Mouse (Mus musculus): ENCODE measurements around the gene Vmn1r19. TPM values are rescaled to one million over a fixed set of nuclear protein-coding genes. Genes with fewer than 3 reads are reported as not detected.
"Not testable (repeated sequence)": the region's sequence is repeated elsewhere in the genome, so short reads cannot be mapped to it uniquely, and the experiment has no call there.

Vmn1r19 gene
- polyA plus RNA-seq (2015; fragmentation: Nextera tagmentation; extraction: Ambion mirVana): not detected in 2 replicates

DNA sequence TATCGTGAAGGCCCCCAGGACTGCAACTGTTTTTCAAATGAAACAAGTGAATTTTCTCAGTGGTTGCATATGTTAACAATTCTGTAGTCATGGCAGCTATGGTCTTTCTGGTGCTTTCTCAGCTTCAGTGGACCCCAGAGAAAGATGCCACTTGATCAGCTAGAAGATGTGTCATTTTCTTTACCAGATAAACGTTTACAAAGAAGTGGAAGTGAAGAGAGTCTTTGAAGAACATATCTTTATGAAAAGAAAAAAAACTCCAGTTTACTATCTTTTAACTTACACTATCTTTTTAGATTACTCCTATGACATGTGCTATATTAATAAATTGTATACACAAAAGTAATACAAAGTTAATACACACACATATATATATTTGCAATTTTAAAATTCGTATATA lies at the start of gene Vmn1r19:
Gene Vmn1r19 (plus strand): TSS at position 301 of the 400 bp plus-strand sequence.
- not testable (repeated sequence) for H3K9me3 ChIP-seq (ENCODE audit: control insufficient read depth); H3K27ac ChIP-seq (ENCODE audit: low read depth, low read length); H3K4me1 ChIP-seq (replicated peaks; ENCODE audit: control insufficient read depth, insufficient read depth, low read length); H3K4me2 ChIP-seq (replicated peaks; ENCODE audit: low read depth); ATAC-seq; H3K4me3 ChIP-seq (ENCODE audit: low read depth, low read length); H3K27me3 ChIP-seq (replicated peaks; ENCODE audit: control insufficient read depth, insufficient read depth, low read length); H3K9ac ChIP-seq (ENCODE audit: low read depth, low read length); H3K36me3 ChIP-seq (ENCODE audit: control insufficient read depth, insufficient read depth)
- WGBS: 53% methylated on average over 3 of the region's 3 CpGs

DNA sequence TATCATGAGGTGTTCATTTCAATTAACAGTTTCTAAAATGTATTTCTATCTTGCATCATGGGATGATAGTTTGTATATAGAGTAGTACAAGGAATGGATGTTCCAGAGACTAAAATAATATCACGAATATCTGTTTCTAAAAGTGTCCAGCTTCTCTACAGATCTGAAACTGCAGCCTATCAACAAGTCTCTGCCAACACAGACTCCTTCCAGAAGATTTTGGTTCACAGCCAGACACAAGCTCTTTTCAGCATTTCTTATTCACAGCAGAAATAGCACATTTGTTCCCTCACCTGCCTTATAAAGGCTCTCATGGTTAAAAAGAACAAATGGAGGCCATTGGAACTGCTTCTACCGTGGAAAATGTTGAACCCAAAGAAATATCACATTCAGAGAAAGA lies 46.7 kb upstream of the Vmn1r19 start:
- no peaks in the 10 kb centered on the region for H3K27me3 ChIP-seq (replicated peaks; ENCODE audit: control insufficient read depth, insufficient read depth, low read length)
- WGBS: 70% methylated on average over 2 of the region's 2 CpGs
- H3K27ac ChIP-seq (ENCODE audit: low read depth, low read length): no peak overlapping the region
- no peak overlapping the region for H3K4me3 ChIP-seq (ENCODE audit: low read depth, low read length)
- ATAC-seq: no peak
- H3K36me3 ChIP-seq (ENCODE audit: control insufficient read depth, insufficient read depth): no peaks in the 10 kb centered on the region
- H3K4me2 ChIP-seq (replicated peaks; ENCODE audit: low read depth): no peak overlapping the region
- no peak overlapping the region for H3K9ac ChIP-seq (ENCODE audit: low read depth, low read length)
- H3K9me3 ChIP-seq (ENCODE audit: control insufficient read depth): no peaks in the 10 kb centered on the region
- H3K4me1 ChIP-seq (replicated peaks; ENCODE audit: control insufficient read depth, insufficient read depth, low read length): no peaks in the 10 kb centered on the region
- no peak for TF ChIP-seq CTCF (IDR thresholded peaks at IDR 0.05; ENCODE audit: low read depth)

DNA sequence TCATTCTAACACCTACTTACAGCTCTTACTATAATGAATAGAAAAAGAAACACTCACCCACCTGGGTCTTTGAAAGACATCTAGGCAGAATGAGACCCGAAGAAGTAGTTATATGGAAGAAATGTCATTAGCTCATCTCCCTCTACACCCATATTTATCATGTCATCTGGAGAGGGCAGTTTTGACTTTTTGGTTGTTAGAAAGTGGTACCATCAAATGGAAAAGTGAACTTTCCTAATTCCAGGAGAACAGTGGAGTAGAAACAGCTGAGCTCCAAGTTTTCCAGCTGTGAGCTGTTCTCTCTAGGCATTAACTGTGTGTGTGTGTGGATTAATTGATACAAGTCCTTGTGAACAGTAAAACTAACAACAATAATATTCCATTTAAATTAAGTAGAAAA lies 40.0 kb upstream of the Vmn1r19 start, which contains the start of gene Vmn1r17:
Gene Vmn1r17 (minus strand): TSS at position 101 of the 400 bp plus-strand sequence.
- 95% methylated on average over 1 of the region's 1 CpGs for WGBS
- TF ChIP-seq CTCF (IDR thresholded peaks at IDR 0.05; ENCODE audit: low read depth): no peak
- H3K4me2 ChIP-seq (replicated peaks; ENCODE audit: low read depth): no peak within 1 kb of the TSS
- H3K9me3 ChIP-seq (ENCODE audit: control insufficient read depth): no peaks in the 10 kb centered on the region
- H3K27me3 ChIP-seq (replicated peaks; ENCODE audit: control insufficient read depth, insufficient read depth, low read length): no peaks in the 10 kb centered on the region
- no peak within 1 kb of the TSS for H3K27ac ChIP-seq (ENCODE audit: low read depth, low read length)
- ATAC-seq: no peak
- H3K4me1 ChIP-seq (replicated peaks; ENCODE audit: control insufficient read depth, insufficient read depth, low read length): no peaks in the 10 kb centered on the region
- no peaks in the 10 kb centered on the region for H3K36me3 ChIP-seq (ENCODE audit: control insufficient read depth, insufficient read depth)
- H3K4me3 ChIP-seq (ENCODE audit: low read depth, low read length): no peak within 1 kb of the TSS
- no peak within 1 kb of the TSS for H3K9ac ChIP-seq (ENCODE audit: low read depth, low read length)

DNA sequence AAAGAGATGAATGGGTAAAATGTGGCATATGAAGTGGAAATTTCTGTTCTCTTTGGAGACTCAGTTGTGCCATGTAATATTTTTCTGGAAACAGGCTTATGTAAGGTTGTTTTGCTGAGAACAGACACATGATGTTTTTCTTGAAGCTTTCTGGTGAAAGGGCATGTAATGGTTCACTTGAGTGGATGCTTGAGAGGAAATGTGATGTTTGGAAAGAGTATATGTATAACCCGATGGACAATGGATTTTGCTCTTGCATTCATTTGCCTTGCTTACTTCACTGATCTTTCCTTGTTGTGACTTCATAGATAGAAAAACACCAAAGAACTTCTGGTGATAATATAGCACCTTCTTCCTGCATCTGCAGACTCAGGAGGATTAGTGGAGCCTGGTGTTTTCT lies 37.7 kb upstream of the Vmn1r19 start:
- not testable (repeated sequence) for H3K27ac ChIP-seq (ENCODE audit: low read depth, low read length); ATAC-seq; H3K4me3 ChIP-seq (ENCODE audit: low read depth, low read length); H3K9ac ChIP-seq (ENCODE audit: low read depth, low read length); H3K9me3 ChIP-seq (ENCODE audit: control insufficient read depth); H3K4me2 ChIP-seq (replicated peaks; ENCODE audit: low read depth); H3K27me3 ChIP-seq (replicated peaks; ENCODE audit: control insufficient read depth, insufficient read depth, low read length); H3K36me3 ChIP-seq (ENCODE audit: control insufficient read depth, insufficient read depth); H3K4me1 ChIP-seq (replicated peaks; ENCODE audit: control insufficient read depth, insufficient read depth, low read length)
- 94% methylated on average over 1 of the region's 1 CpGs for WGBS

DNA sequence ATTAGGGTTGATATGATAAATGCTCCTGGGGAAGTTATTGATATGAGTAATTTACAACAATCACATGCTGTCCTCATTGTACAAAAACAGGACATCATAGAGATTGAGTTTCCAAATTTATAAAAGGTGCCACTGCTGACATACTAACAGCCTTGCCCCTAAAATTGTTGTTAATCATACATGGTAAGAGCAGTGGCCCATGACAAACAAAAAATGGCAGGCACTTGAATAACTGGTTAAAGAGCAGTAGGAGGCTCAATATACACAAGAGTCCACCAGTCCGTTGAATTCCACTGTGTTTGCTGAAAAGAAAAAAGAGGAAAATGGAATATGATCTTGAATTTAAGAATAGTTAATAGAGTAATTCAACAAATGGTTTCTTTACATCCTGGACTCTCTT lies 36.1 kb upstream of the Vmn1r19 start:
- Histone ChIP-seq H3K4me3 (ENCODE audit: low read depth, low read length) (no peak overlapping the region), H3K36me3 (ENCODE audit: control insufficient read depth, insufficient read depth) (no peaks in the 10 kb centered on the region), H3K9ac (ENCODE audit: low read depth, low read length) (no peak overlapping the region), H3K9me3 (ENCODE audit: control insufficient read depth) (no peaks in the 10 kb centered on the region), H3K27me3 (replicated peaks; ENCODE audit: control insufficient read depth, insufficient read depth, low read length) (no peaks in the 10 kb centered on the region), H3K27ac (ENCODE audit: low read depth, low read length) (no peak overlapping the region), H3K4me1 (replicated peaks; ENCODE audit: control insufficient read depth, insufficient read depth, low read length) (no peaks in the 10 kb centered on the region), H3K4me2 (replicated peaks; ENCODE audit: low read depth) (no peak overlapping the region)
- no peak for ATAC-seq
- TF ChIP-seq CTCF (IDR thresholded peaks at IDR 0.05; ENCODE audit: low read depth): no peak
- 77% methylated on average over 1 of the region's 1 CpGs for WGBS

DNA sequence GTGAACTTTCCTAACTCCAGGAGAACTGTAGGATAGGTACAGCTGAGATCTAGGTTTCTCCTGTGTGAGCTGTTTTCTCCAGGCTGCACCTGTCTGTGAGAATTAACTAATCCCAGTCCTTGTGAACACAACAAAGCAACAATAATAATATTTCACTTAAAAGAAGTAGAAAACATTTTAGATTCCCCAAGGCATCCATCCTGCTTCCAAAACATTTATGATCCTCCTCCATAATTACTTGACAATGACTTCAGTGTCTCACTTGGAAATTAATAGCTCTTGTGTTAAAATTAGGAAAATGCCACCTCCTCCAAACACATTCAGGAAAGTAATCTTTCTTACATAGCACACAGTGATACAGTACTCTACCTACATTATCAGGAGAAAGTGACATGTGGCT lies 7.9 kb upstream of the Vmn1r19 start, which contains the start of gene Vmn1r18:
Gene Vmn1r18 (minus strand): TSS at position 101 of the 400 bp plus-strand sequence.
- Histone ChIP-seq H3K4me1 (replicated peaks; ENCODE audit: control insufficient read depth, insufficient read depth, low read length) (no peaks in the 10 kb centered on the region), H3K9me3 (ENCODE audit: control insufficient read depth) (no peaks in the 10 kb centered on the region), H3K27me3 (replicated peaks; ENCODE audit: control insufficient read depth, insufficient read depth, low read length) (no peaks in the 10 kb centered on the region), H3K36me3 (ENCODE audit: control insufficient read depth, insufficient read depth) (no peaks in the 10 kb centered on the region), H3K4me2 (replicated peaks; ENCODE audit: low read depth) (no peak within 1 kb of the TSS), H3K27ac (ENCODE audit: low read depth, low read length) (no peak within 1 kb of the TSS), H3K4me3 (ENCODE audit: low read depth, low read length) (no peak within 1 kb of the TSS), H3K9ac (ENCODE audit: low read depth, low read length) (no peak within 1 kb of the TSS)
- no peak for TF ChIP-seq CTCF (IDR thresholded peaks at IDR 0.05; ENCODE audit: low read depth)
- no peak for ATAC-seq

DNA sequence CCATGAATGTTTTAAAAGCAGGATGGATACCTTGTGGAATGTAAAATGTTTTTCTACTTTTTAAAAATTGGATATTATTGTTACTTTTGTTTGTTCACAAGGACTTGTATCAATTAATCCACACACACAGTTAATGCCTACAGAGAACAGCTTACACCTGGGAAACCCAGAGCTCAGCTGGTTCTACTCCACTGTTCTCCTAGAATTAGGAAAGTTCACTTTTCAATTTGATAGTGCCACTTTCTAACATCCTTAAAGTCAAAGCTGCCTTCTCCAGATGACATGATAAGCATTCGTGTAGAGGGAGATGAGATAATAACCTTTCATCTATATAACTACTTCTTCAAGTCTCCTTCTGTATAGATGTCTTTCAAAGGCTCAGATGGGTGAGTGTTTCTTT lies 25.1 kb downstream of the Vmn1r19 start, which contains the start of gene Vmn1r20:
Gene Vmn1r20 (plus strand): TSS at position 301 of the 400 bp plus-strand sequence.
- Histone ChIP-seq H3K9me3 (ENCODE audit: control insufficient read depth) (no peaks in the 10 kb centered on the region), H3K4me3 (ENCODE audit: low read depth, low read length) (no peak within 1 kb of the TSS), H3K4me1 (replicated peaks; ENCODE audit: control insufficient read depth, insufficient read depth, low read length) (no peaks in the 10 kb centered on the region), H3K27ac (ENCODE audit: low read depth, low read length) (no peak within 1 kb of the TSS), H3K9ac (ENCODE audit: low read depth, low read length) (no peak within 1 kb of the TSS), H3K4me2 (replicated peaks; ENCODE audit: low read depth) (no peak within 1 kb of the TSS), H3K36me3 (ENCODE audit: control insufficient read depth, insufficient read depth) (no peaks in the 10 kb centered on the region), H3K27me3 (replicated peaks; ENCODE audit: control insufficient read depth, insufficient read depth, low read length) (no peaks in the 10 kb centered on the region)
- no peak for ATAC-seq
- 44% methylated on average over 1 of the region's 1 CpGs for WGBS
- TF ChIP-seq CTCF (IDR thresholded peaks at IDR 0.05; ENCODE audit: low read depth): no peak

Measured in intestine, postnatal 0 days (tissue).